Mouse (Mus musculus): ENCODE results near the gene Rnf149. TPM values are rescaled to one million over a fixed set of nuclear protein-coding genes. Genes with fewer than 3 reads are reported as not detected.

Rnf149 gene
- total RNA-seq (2014; rRNA removed) = 83.6 and 84.2 TPM in 2 replicates
- 58.9 and 66.0 TPM in 2 replicates for polyA plus RNA-seq (2012; rRNA removed)

GRCm38 (mm10) chr1:39577253-39577705 lies at the start of gene Rnf149:
Rnf149 (minus strand) TSS chr1:39577405.
- Histone ChIP-seq H3K27me3 (ENCODE audit: control insufficient read depth, insufficient read depth, low read length) (no peaks in the 10 kb centered on the region), H3K79me2 (ENCODE audit: control insufficient read depth, insufficient read depth, low read length) (peaks cover 19% of the 10 kb centered on the region; the same call in 1 of the 2 replicates), H3K36me3 (ENCODE audit: control insufficient read depth, insufficient read depth, low read length) (no peaks in the 10 kb centered on the region), H3K4me1 (ENCODE audit: control insufficient read depth, insufficient read depth, low read length) (peaks cover 31% of the 10 kb centered on the region), H3K9ac (ENCODE audit: low read depth, low read length) (peak within 1 kb of the TSS; percentile 98), H3K4me3 (ENCODE audit: insufficient read depth, low read depth, low read length) (peak within 1 kb of the TSS; percentile 94), H3K27ac (replicated peaks; ENCODE audit: insufficient read depth, low read depth, low read length) (peak within 1 kb of the TSS; percentile 85)
- TF ChIP-seq POLR2A (IDR thresholded peaks at IDR 0.05; ENCODE audit: extremely low read depth, insufficient read depth, low read length) (peak; percentile 76), CTCF (IDR thresholded peaks at IDR 0.05; ENCODE audit: low read depth, low read length) (no peak)
- DNase-seq (ENCODE audit: extremely low read depth, low read depth, low spot score) = peak; percentile 93
- under 1% methylated on average over 40 of the region's 49 CpGs for WGBS

GRCm38 (mm10) chr1:39625491-39625890 lies 48.3 kb upstream of the Rnf149 start:
- H3K4me1 ChIP-seq (ENCODE audit: control insufficient read depth, insufficient read depth, low read length) = no peaks in the 10 kb centered on the region
- H3K79me2 ChIP-seq (ENCODE audit: control insufficient read depth, insufficient read depth, low read length) = no peaks in the 10 kb centered on the region
- TF ChIP-seq CTCF (IDR thresholded peaks at IDR 0.05; ENCODE audit: low read depth, low read length) (no peak), POLR2A (IDR thresholded peaks at IDR 0.05; ENCODE audit: extremely low read depth, insufficient read depth, low read length) (no peak)
- H3K27me3 ChIP-seq (ENCODE audit: control insufficient read depth, insufficient read depth, low read length) = no peaks in the 10 kb centered on the region
- H3K36me3 ChIP-seq (ENCODE audit: control insufficient read depth, insufficient read depth, low read length) = no peaks in the 10 kb centered on the region
- WGBS = 70% methylated on average over 3 of the region's 3 CpGs
- no peak for DNase-seq (ENCODE audit: extremely low read depth, low read depth, low spot score)
- H3K4me3 ChIP-seq (ENCODE audit: insufficient read depth, low read depth, low read length) = no peak overlapping the region
- no peak overlapping the region for H3K27ac ChIP-seq (replicated peaks; ENCODE audit: insufficient read depth, low read depth, low read length)
- H3K9ac ChIP-seq (ENCODE audit: low read depth, low read length) = no peak overlapping the region

- no peaks in the 10 kb centered on the region for H3K27me3 ChIP-seq (ENCODE audit: control insufficient read depth, insufficient read depth, low read length)
- 55% methylated on average over 1 of the region's 1 CpGs for WGBS
- TF ChIP-seq CTCF (IDR thresholded peaks at IDR 0.05; ENCODE audit: low read depth, low read length) = no peak
- TF ChIP-seq POLR2A (IDR thresholded peaks at IDR 0.05; ENCODE audit: extremely low read depth, insufficient read depth, low read length) = no peak
- no peaks in the 10 kb centered on the region for H3K79me2 ChIP-seq (ENCODE audit: control insufficient read depth, insufficient read depth, low read length)
- H3K27ac ChIP-seq (replicated peaks; ENCODE audit: insufficient read depth, low read depth, low read length) = no peak overlapping the region
- no peak overlapping the region for H3K4me3 ChIP-seq (ENCODE audit: insufficient read depth, low read depth, low read length)
- no peak overlapping the region for H3K9ac ChIP-seq (ENCODE audit: low read depth, low read length)
- H3K36me3 ChIP-seq (ENCODE audit: control insufficient read depth, insufficient read depth, low read length) = no peaks in the 10 kb centered on the region
- H3K4me1 ChIP-seq (ENCODE audit: control insufficient read depth, insufficient read depth, low read length) = no peaks in the 10 kb centered on the region
- no peak for DNase-seq (ENCODE audit: extremely low read depth, low read depth, low spot score)
These were observed 46.5 kb upstream of the Rnf149 start for GRCm38 (mm10) chr1:39623729-39624128.

DNA sequence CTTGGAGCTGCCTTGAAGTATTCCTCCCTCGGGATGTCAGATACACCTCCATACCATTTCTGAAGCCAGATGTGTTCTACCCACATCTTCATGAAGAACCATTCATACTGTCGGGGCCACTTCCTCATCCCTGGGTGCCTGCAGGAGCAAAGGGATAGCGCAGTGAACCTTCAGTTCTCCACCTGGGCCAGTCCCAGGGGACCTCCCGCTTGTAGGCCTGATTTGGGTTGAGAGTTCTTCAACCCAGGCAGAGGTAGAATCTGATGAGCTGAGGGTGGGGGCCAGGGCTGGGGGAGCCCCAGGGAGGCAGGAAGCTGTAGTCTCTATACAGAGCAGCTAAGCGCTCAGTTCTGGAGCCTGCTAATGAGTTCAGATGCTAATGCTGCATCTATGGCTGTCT lies 45.9 kb upstream of the Rnf149 start:
- TF ChIP-seq POLR2A (IDR thresholded peaks at IDR 0.05; ENCODE audit: extremely low read depth, insufficient read depth, low read length) = no peak
- no peak for TF ChIP-seq CTCF (IDR thresholded peaks at IDR 0.05; ENCODE audit: low read depth, low read length)
- DNase-seq (ENCODE audit: extremely low read depth, low read depth, low spot score) = no peak
- no peak overlapping the region for H3K4me3 ChIP-seq (ENCODE audit: insufficient read depth, low read depth, low read length)
- H3K27ac ChIP-seq (replicated peaks; ENCODE audit: insufficient read depth, low read depth, low read length) = no peak overlapping the region
- H3K36me3 ChIP-seq (ENCODE audit: control insufficient read depth, insufficient read depth, low read length) = no peaks in the 10 kb centered on the region
- no peaks in the 10 kb centered on the region for H3K79me2 ChIP-seq (ENCODE audit: control insufficient read depth, insufficient read depth, low read length)
- no peaks in the 10 kb centered on the region for H3K4me1 ChIP-seq (ENCODE audit: control insufficient read depth, insufficient read depth, low read length)
- no peak overlapping the region for H3K9ac ChIP-seq (ENCODE audit: low read depth, low read length)
- WGBS = 91% methylated on average over 5 of the region's 5 CpGs
- no peaks in the 10 kb centered on the region for H3K27me3 ChIP-seq (ENCODE audit: control insufficient read depth, insufficient read depth, low read length)

GRCm38 (mm10) chr1:39618524-39618923 lies 41.3 kb upstream of the Rnf149 start:
- no peak overlapping the region for H3K27ac ChIP-seq (replicated peaks; ENCODE audit: insufficient read depth, low read depth, low read length)
- no peaks in the 10 kb centered on the region for H3K27me3 ChIP-seq (ENCODE audit: control insufficient read depth, insufficient read depth, low read length)
- no peak overlapping the region for H3K4me3 ChIP-seq (ENCODE audit: insufficient read depth, low read depth, low read length)
- no peak for TF ChIP-seq CTCF (IDR thresholded peaks at IDR 0.05; ENCODE audit: low read depth, low read length)
- TF ChIP-seq POLR2A (IDR thresholded peaks at IDR 0.05; ENCODE audit: extremely low read depth, insufficient read depth, low read length) = no peak
- 66% methylated on average over 8 of the region's 8 CpGs for WGBS
- H3K9ac ChIP-seq (ENCODE audit: low read depth, low read length) = no peak overlapping the region
- H3K79me2 ChIP-seq (ENCODE audit: control insufficient read depth, insufficient read depth, low read length) = no peaks in the 10 kb centered on the region
- peaks cover 2% of the 10 kb centered on the region; the same call in 1 of the 2 replicates for H3K4me1 ChIP-seq (ENCODE audit: control insufficient read depth, insufficient read depth, low read length)
- no peak for DNase-seq (ENCODE audit: extremely low read depth, low read depth, low spot score)
- H3K36me3 ChIP-seq (ENCODE audit: control insufficient read depth, insufficient read depth, low read length) = no peaks in the 10 kb centered on the region

DNA sequence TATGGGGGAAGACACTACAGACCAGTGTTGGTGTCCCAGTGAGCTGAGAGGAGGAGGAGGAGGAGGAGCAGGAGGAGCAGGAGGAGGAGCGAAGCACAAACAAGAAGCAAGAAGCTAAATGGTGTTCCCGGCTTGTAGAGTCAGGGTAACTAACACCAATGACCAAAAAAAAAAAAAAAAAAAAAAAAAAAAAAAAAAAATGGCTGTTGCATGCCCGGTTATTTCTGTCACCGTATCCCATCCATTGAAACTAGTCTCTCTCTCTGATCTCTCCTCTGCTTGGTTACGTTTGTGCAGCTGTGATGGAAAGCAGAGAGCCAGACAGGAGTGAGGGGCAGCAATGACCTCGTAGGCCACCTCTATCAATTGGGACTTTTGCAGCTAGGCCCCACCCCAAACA lies 38.3 kb upstream of the Rnf149 start:
- H3K36me3 ChIP-seq (ENCODE audit: control insufficient read depth, insufficient read depth, low read length) = no peaks in the 10 kb centered on the region
- H3K4me1 ChIP-seq (ENCODE audit: control insufficient read depth, insufficient read depth, low read length) = peaks cover 13% of the 10 kb centered on the region
- no peak overlapping the region for H3K27ac ChIP-seq (replicated peaks; ENCODE audit: insufficient read depth, low read depth, low read length)
- H3K79me2 ChIP-seq (ENCODE audit: control insufficient read depth, insufficient read depth, low read length) = no peaks in the 10 kb centered on the region
- no peak for DNase-seq (ENCODE audit: extremely low read depth, low read depth, low spot score)
- no peak overlapping the region for H3K4me3 ChIP-seq (ENCODE audit: insufficient read depth, low read depth, low read length)
- no peak overlapping the region for H3K9ac ChIP-seq (ENCODE audit: low read depth, low read length)
- TF ChIP-seq CTCF (IDR thresholded peaks at IDR 0.05; ENCODE audit: low read depth, low read length) (no peak), POLR2A (IDR thresholded peaks at IDR 0.05; ENCODE audit: extremely low read depth, insufficient read depth, low read length) (no peak)
- H3K27me3 ChIP-seq (ENCODE audit: control insufficient read depth, insufficient read depth, low read length) = no peaks in the 10 kb centered on the region
- 71% methylated on average over 6 of the region's 6 CpGs for WGBS
